Mouse (Mus musculus) limb, embryonic 14.5 days (tissue): ENCODE measurements around the gene Gnat1. TPM values are rescaled to one million over a fixed set of nuclear protein-coding genes. Genes with fewer than 3 reads are reported as not detected.

ENCODE experiments used
- ATAC-seq: fragments of 200-750 bp; cut with Nextera tagmentation; 2 replicates; pipeline ENCODE4 v1.8.0; 2017; ENCODE audit warnings: low read depth, moderate number of reproducible peaks, moderate TSS enrichment; ENCODE audit not compliant: low FRiP score
- DNase-seq: peaks from one replicate; pipeline ENCODE4 v3.0.0-alpha.2; 2015; ENCODE audit warnings: low spot score
- H3K27ac ChIP-seq: fragments of 300-500 bp; sonication (generic); replicated peaks from 2 replicates; pipeline ENCODE4 v1.5.1; 2014; ENCODE audit warnings: low read depth, mild to moderate bottlenecking, low read length, moderate library complexity, mixed read lengths
- H3K27me3 ChIP-seq: fragments of 300-500 bp; sonication (generic); 2 replicates; pipeline ENCODE4 v1.6.1; 2014; ENCODE audit warnings: low read length, mixed read lengths; ENCODE audit not compliant: control insufficient read depth, insufficient read depth
- H3K36me3 ChIP-seq: fragments of 300-500 bp; sonication (generic); 2 replicates; pipeline ENCODE4 v1.6.1; 2014; ENCODE audit warnings: mild to moderate bottlenecking, low read length, moderate library complexity, mixed read lengths; ENCODE audit not compliant: control insufficient read depth, insufficient read depth
- H3K4me1 ChIP-seq: fragments of 300-500 bp; sonication (generic); 2 replicates; pipeline ENCODE4 v1.6.1; 2014; ENCODE audit warnings: antibody characterized with exemption, low read length, mixed read lengths; ENCODE audit not compliant: control insufficient read depth, insufficient read depth
- H3K4me2 ChIP-seq: fragments of 300-500 bp; sonication (generic); replicated peaks from 2 replicates; pipeline ENCODE4 v1.6.1; 2014; ENCODE audit warnings: low read depth, mild to moderate bottlenecking, low read length, moderate library complexity; ENCODE audit not compliant: severe bottlenecking
- H3K4me3 ChIP-seq: fragments of 300-500 bp; sonication (generic); replicated peaks from 2 replicates; pipeline ENCODE4 v1.5.1; 2014; ENCODE audit warnings: low read length
- H3K9ac ChIP-seq: fragments of 300-500 bp; sonication (generic); 2 replicates; pipeline ENCODE4 v1.6.1; 2014; ENCODE audit warnings: mild to moderate bottlenecking, low read depth, low read length, moderate library complexity; ENCODE audit not compliant: severe bottlenecking
- H3K9me3 ChIP-seq: fragments of 300-500 bp; sonication (generic); 2 replicates; pipeline ENCODE4 v1.6.1; 2016; ENCODE audit warnings: low read length; ENCODE audit not compliant: control insufficient read depth
- POLR2A ChIP-seq: fragments of 200-500 bp; IDR thresholded peaks from 2 replicates; pipeline ENCODE4 v1.8.0; 2012; ENCODE audit warnings: inconsistent platforms, mild to moderate bottlenecking, moderate library complexity, borderline replicate concordance; ENCODE audit not compliant: insufficient read depth, insufficient read length; ENCODE audit errors: extremely low read depth
- whole genome bisulfite sequencing: fragments of 180-500 bp; shearing (Covaris S2); extraction: QIAGEN DNeasy Blood & Tissue Kit; methylation state at CpG from one replicate; pipeline ENCODE4 v1.1.7; 2014; 5-methylcytosine and 5-hydroxymethylcytosine counted together
- polyA plus RNA-seq, 2 experiments: library from polyadenylated mRNA; depleted of rRNA in 1 of 2; stranded (reverse) in 1 of 2; unstranded in 1 of 2; fragments of >200 nt; fragmentation: Nextera tagmentation in 1 of 2; extraction: Ambion mirVana in 1 of 2; gene quantifications; 2 replicates each; pipeline versions ENCODE4 v1.2.1 to v1.2.3; 2012 to 2014

The Gnat1 gene
- polyA plus RNA-seq, 2 experiments = 0.28 to 0.55 TPM

GRCm38 (mm10) chr9:107632478-107632877, 47.0 kb downstream of the Gnat1 start:
- Histone ChIP-seq H3K9ac (peak overlapping the region; percentile 89), H3K36me3 (peaks cover 9% of the 10 kb centered on the region), H3K9me3 (no peaks in the 10 kb centered on the region), H3K27me3 (no peaks in the 10 kb centered on the region), H3K4me3 (peak overlapping the region; percentile 70), H3K27ac (peak overlapping the region; percentile 87), H3K4me1 (peaks cover 59% of the 10 kb centered on the region), H3K4me2 (peak overlapping the region; percentile 99)
- 76% methylated on average over 6 of the region's 6 CpGs for WGBS
- no peak for ATAC-seq
- no peak for DNase-seq
- TF ChIP-seq POLR2A = no peak

GRCm38 (mm10) chr9:107631861-107632260, 47.7 kb downstream of the Gnat1 start:
- no peak overlapping the region for H3K4me2 ChIP-seq
- no peak overlapping the region; the same call in 1 of the 2 replicates for H3K9ac ChIP-seq
- 91% methylated on average over 8 of the region's 8 CpGs for WGBS
- peaks cover 60% of the 10 kb centered on the region for H3K4me1 ChIP-seq
- H3K9me3 ChIP-seq = no peaks in the 10 kb centered on the region
- H3K27ac ChIP-seq = peak overlapping the region; percentile 87; the same call in 1 of the 2 replicates
- no peak for TF ChIP-seq POLR2A
- ATAC-seq = no peak
- no peak for DNase-seq
- peak overlapping the region; percentile 70; the same call in 1 of the 2 replicates for H3K4me3 ChIP-seq
- H3K36me3 ChIP-seq = peaks cover 9% of the 10 kb centered on the region
- H3K27me3 ChIP-seq = no peaks in the 10 kb centered on the region

GRCm38 (mm10) chr9:107631311-107631826, 48.1 kb downstream of the Gnat1 start:
- no peak overlapping the region; the same call in 1 of the 2 replicates for H3K9ac ChIP-seq
- H3K4me3 ChIP-seq = no peak overlapping the region
- H3K4me2 ChIP-seq = no peak overlapping the region
- peaks cover 65% of the 10 kb centered on the region for H3K4me1 ChIP-seq
- peaks cover 9% of the 10 kb centered on the region for H3K36me3 ChIP-seq
- peak overlapping the region; percentile 74 for H3K27ac ChIP-seq
- ATAC-seq = no peak
- 65% methylated on average over 9 of the region's 9 CpGs for WGBS
- DNase-seq = no peak
- no peaks in the 10 kb centered on the region for H3K27me3 ChIP-seq
- TF ChIP-seq POLR2A = no peak
- H3K9me3 ChIP-seq = no peaks in the 10 kb centered on the region

GRCm38 (mm10) chr9:107630576-107630975, 48.9 kb downstream of the Gnat1 start:
- DNase-seq = no peak
- Histone ChIP-seq H3K27me3 (no peaks in the 10 kb centered on the region), H3K4me1 (peaks cover 64% of the 10 kb centered on the region), H3K4me2 (peak overlapping the region; percentile 35), H3K36me3 (peaks cover 14% of the 10 kb centered on the region), H3K9me3 (no peaks in the 10 kb centered on the region), H3K4me3 (peak overlapping the region; percentile 15; the same call in 1 of the 2 replicates), H3K27ac (peak overlapping the region; percentile 74), H3K9ac (peak overlapping the region; percentile 36)
- WGBS = 11% methylated on average over 4 of the region's 4 CpGs
- ATAC-seq = no peak
- no peak for TF ChIP-seq POLR2A

GRCm38 (mm10) chr9:107629901-107630425, 49.5 kb downstream of the Gnat1 start:
- Histone ChIP-seq H3K36me3 (peaks cover 19% of the 10 kb centered on the region), H3K27ac (peak overlapping the region; percentile 74), H3K4me1 (peaks cover 62% of the 10 kb centered on the region), H3K4me3 (peak overlapping the region; percentile 15), H3K9ac (peak overlapping the region; percentile 36), H3K4me2 (peak overlapping the region; percentile 35), H3K27me3 (no peaks in the 10 kb centered on the region), H3K9me3 (no peaks in the 10 kb centered on the region)
- TF ChIP-seq POLR2A = no peak
- WGBS = 18% methylated on average over 12 of the region's 14 CpGs
- DNase-seq = no peak
- no peak for ATAC-seq

- Histone ChIP-seq H3K27ac (no peak overlapping the region), H3K27me3 (no peaks in the 10 kb centered on the region), H3K4me1 (peaks cover 62% of the 10 kb centered on the region), H3K4me2 (no peak overlapping the region), H3K9ac (no peak overlapping the region), H3K4me3 (no peak overlapping the region), H3K9me3 (no peaks in the 10 kb centered on the region), H3K36me3 (peaks cover 22% of the 10 kb centered on the region)
- WGBS = 24% methylated on average over 4 of the region's 4 CpGs
- TF ChIP-seq POLR2A = no peak
- no peak for DNase-seq
- no peak for ATAC-seq
Measured at GRCm38 (mm10) chr9:107629411-107629730, 50.1 kb downstream of the Gnat1 start.
